Mouse (Mus musculus): ENCODE data around the gene Fam167b.

DNA sequence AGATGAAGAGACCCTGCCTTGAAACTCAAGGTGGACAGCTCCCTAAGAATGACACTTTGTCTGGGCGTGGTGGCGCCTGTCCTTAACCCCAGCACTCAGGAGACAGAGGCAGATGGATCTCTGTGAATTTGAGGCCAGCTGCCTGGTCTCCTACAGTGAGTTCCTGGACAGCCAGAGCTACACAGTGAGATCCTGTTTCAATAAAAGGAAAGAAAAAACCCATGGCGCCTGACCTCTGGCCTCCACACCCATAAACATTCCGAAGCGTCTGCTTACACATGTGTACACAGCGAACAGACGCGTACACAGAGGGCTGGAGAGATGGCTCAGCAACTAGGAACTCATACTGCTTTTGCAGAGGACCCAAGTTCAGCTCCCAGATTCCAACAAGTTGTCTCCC lies 14.6 kb downstream of the Fam167b start:
- TF ChIP-seq EP300 (IDR thresholded peaks at IDR 0.05; ENCODE audit: insufficient read depth, low read depth, low read length), result no peak
- TF ChIP-seq CTCF (IDR thresholded peaks at IDR 0.05), result no peak

Data from heart, adult 2 months (tissue).